Mouse (Mus musculus) adrenal gland, adult 2 months (tissue): ENCODE data around the gene Hes5. TPM values are rescaled to one million over a fixed set of nuclear protein-coding genes. Genes with fewer than 3 reads are reported as not detected.
A peak's percentile ranks its signal among the peaks of the same experiment; 100 is the strongest.

Experiments
- DNase-seq: peaks from one replicate; pipeline ENCODE4 v3.0.0; 2021
- polyA plus RNA-seq: library from polyadenylated mRNA; depleted of rRNA; stranded (reverse); fragments of >200 nt; gene quantifications from 2 replicates; pipeline ENCODE4 v1.2.3, GENCODE M21; 2012
- total RNA-seq, 2 experiments: library from RNA; stranded (reverse); gene quantifications; 2 replicates each; pipeline ENCODE4 v1.2.3; 2021

Gene Hes5
- total and polyA plus RNA-seq, 3 experiments = not detected

GRCm38 (mm10) chr4:154964581-154965235 is 4.0 kb downstream of the Hes5 start:
- DNase-seq = no peak

- no peak for DNase-seq
These were observed 5.1 kb downstream of the Hes5 start for GRCm38 (mm10) chr4:154965856-154966255.

- DNase-seq = no peak
These were observed 6.5 kb downstream of the Hes5 start for GRCm38 (mm10) chr4:154967173-154967572.

GRCm38 (mm10) chr4:154972546-154972945 is 11.8 kb downstream of the Hes5 start:
- DNase-seq = no peak

GRCm38 (mm10) chr4:154974163-154974611 is 13.5 kb downstream of the Hes5 start:
- DNase-seq = peak; percentile 38

- DNase-seq = no peak
These were observed 19.4 kb downstream of the Hes5 start for GRCm38 (mm10) chr4:154980110-154980509.

- no peak for DNase-seq
These were observed 20.4 kb downstream of the Hes5 start for GRCm38 (mm10) chr4:154981076-154981475.

- DNase-seq = peak; percentile 63
These were observed 20.8 kb downstream of the Hes5 start for GRCm38 (mm10) chr4:154981530-154981929.

GRCm38 (mm10) chr4:154982247-154983120 is 21.8 kb downstream of the Hes5 start:
- DNase-seq = peak; percentile 88

GRCm38 (mm10) chr4:154983767-154984166 is 23.0 kb downstream of the Hes5 start:
- DNase-seq = peak; percentile 18

GRCm38 (mm10) chr4:154985151-154985777 is 24.5 kb downstream of the Hes5 start:
- DNase-seq = peak; percentile 13

GRCm38 (mm10) chr4:154986096-154986495 is 25.4 kb downstream of the Hes5 start:
- DNase-seq = peak; percentile 76

- DNase-seq = no peak
These were observed 26.0 kb downstream of the Hes5 start for GRCm38 (mm10) chr4:154986750-154987149.

- no peak for DNase-seq
These were observed 34.2 kb downstream of the Hes5 start for GRCm38 (mm10) chr4:154994876-154995275.

- no peak for DNase-seq
These were observed 35.9 kb downstream of the Hes5 start for GRCm38 (mm10) chr4:154996572-154997154.

- no peak for DNase-seq
These were observed 38.7 kb downstream of the Hes5 start for GRCm38 (mm10) chr4:154999379-154999778.

- DNase-seq = no peak
These were observed 44.6 kb downstream of the Hes5 start for GRCm38 (mm10) chr4:155005278-155005677.

GRCm38 (mm10) chr4:155006296-155006695 is 45.6 kb downstream of the Hes5 start:
- DNase-seq = no peak

GRCm38 (mm10) chr4:155007641-155008040 is 46.9 kb downstream of the Hes5 start:
- no peak for DNase-seq

- DNase-seq = no peak
These were observed 47.4 kb downstream of the Hes5 start for GRCm38 (mm10) chr4:155008075-155008474.

- no peak for DNase-seq
These were observed 48.5 kb downstream of the Hes5 start for GRCm38 (mm10) chr4:155009216-155009615.

- peak; percentile 52 for DNase-seq
These were observed 50.1 kb downstream of the Hes5 start for GRCm38 (mm10) chr4:155010870-155011269.
